Mouse (Mus musculus): Measurements from ENCODE around the gene Skint7. TPM values are rescaled to one million over a fixed set of nuclear protein-coding genes. Genes with fewer than 3 reads are reported as not detected.
"Not testable (repeated sequence)": the region's sequence is repeated elsewhere in the genome, so short reads cannot be mapped to it uniquely, and the experiment has no call there.

Gene Skint7
- under 1 TPM; 0.25 to 0.33 TPM for total RNA-seq (2021)
- long read RNA-seq, experiment 1 = 0 reads
- long read RNA-seq, experiment 2, partial matches to known transcripts = 0 of 1 reads
- long read RNA-seq, experiment 2, other reads (novel, unspliced or antisense) = 1 of 1 reads

DNA sequence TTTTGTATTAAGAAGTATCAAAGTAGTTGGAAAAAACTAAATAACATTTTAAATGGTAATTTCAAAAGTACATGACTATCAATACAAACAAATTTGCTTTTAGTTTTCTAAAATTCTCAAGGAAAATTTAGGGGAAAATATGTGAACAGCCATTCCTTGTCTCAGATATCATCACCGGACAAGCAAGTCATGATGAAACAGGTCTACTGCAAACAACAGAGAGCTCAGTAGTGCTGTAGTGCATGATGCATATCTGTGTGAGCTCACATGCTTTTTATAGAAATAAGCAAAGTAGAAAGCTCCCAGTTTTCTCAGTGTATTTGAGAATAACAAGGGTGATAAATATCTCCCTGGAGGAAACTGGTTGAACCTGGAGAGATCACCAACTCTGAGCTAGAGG lies at the start of gene Skint7:
Gene Skint7 (plus strand): TSS at position 301 of the 400 bp plus-strand sequence.
- intact Hi-C loops (cut with DNase I) = no loop called here
- no peak for TF ChIP-seq CTCF (IDR thresholded peaks at IDR 0.05)
- DNase-seq (ENCODE audit: extremely low spot score in 1 of 2, low spot score in 2 of 2) = no peak
- Histone ChIP-seq H3K27ac (no peak within 1 kb of the TSS), H3K4me3 (no peak within 1 kb of the TSS)

- intact Hi-C loops (cut with DNase I) = no loop called here
- TF ChIP-seq CTCF (IDR thresholded peaks at IDR 0.05) = peak; percentile 60
- no peak for DNase-seq (ENCODE audit: extremely low spot score in 1 of 2, low spot score in 2 of 2)
- Histone ChIP-seq H3K27ac (no peak overlapping the region), H3K4me3 (no peak overlapping the region)
Observed at GRCm38 (mm10) chr4:111961309-111961708, 11.4 kb upstream of the Skint7 start.

GRCm38 (mm10) chr4:111963241-111963640 lies 9.5 kb upstream of the Skint7 start:
- intact Hi-C loops (cut with DNase I); H3K27ac ChIP-seq; H3K4me3 ChIP-seq; DNase-seq (ENCODE audit: extremely low spot score in 1 of 2, low spot score in 2 of 2): not testable (repeated sequence)

GRCm38 (mm10) chr4:111963669-111964068 lies 9.1 kb upstream of the Skint7 start:
- Histone ChIP-seq H3K4me3 (no peak overlapping the region), H3K27ac (no peak overlapping the region)
- DNase-seq (ENCODE audit: extremely low spot score in 1 of 2, low spot score in 2 of 2) = no peak
- intact Hi-C loops (cut with DNase I) = no loop called here
- no peak for TF ChIP-seq CTCF (IDR thresholded peaks at IDR 0.05)

- no peak for TF ChIP-seq CTCF (IDR thresholded peaks at IDR 0.05)
- intact Hi-C loops (cut with DNase I) = no loop called here
- no peak for DNase-seq (ENCODE audit: extremely low spot score in 1 of 2, low spot score in 2 of 2)
- H3K27ac ChIP-seq = no peak within 1 kb of the TSS
- H3K4me3 ChIP-seq = no peak within 1 kb of the TSS
Observed at GRCm38 (mm10) chr4:112005969-112006368, 33.2 kb downstream of the Skint7 start, which contains the start of gene Skint1. TSS of gene Skint1 (plus strand) at chr4:112006269.

Other genes with a start within 250 kb of the Skint7 start
- not detected for gene Slc5a9, start 70.0 kb upstream of the Skint7 start, total RNA-seq (2021)
- under 1 TPM in 1 of 2 experiments, not detected in 1; 0.36 TPM for gene Skint8, start 53.5 kb upstream of the Skint7 start, total RNA-seq (2021)
- not detected for gene Skint1, start 33.3 kb downstream of the Skint7 start, total RNA-seq (2021)
- gene Skint4, start 99.1 kb downstream of the Skint7 start, total RNA-seq (2021) = not detected